Mouse (Mus musculus): Measurements from ENCODE around the gene Fuca1.

- TF ChIP-seq CTCF (conservative IDR thresholded peaks at IDR 0.05; ENCODE audit: insufficient read depth, insufficient read length, low read depth, low read length) (no peak), POLR2A (IDR thresholded peaks at IDR 0.05; ENCODE audit: low read depth, low read length) (no peak)
Measured at GRCm38 (mm10) chr4:135899050-135899448, 21.5 kb upstream of the Fuca1 start.
